Mouse (Mus musculus): ENCODE data around the gene Masp2. TPM values are rescaled to one million over a fixed set of nuclear protein-coding genes. Genes with fewer than 3 reads are reported as not detected.

Gene Masp2
- 1.7 TPM for total RNA-seq (2023)

GRCm38 (mm10) chr4:148602357-148603120 lies at the start of gene Masp2:
Gene Masp2 (plus strand): TSS chr4:148602554.

GRCm38 (mm10) chr4:148558297-148559000 lies 43.9 kb upstream of the Masp2 start, which contains the start of gene Exosc10:
Gene Exosc10 (plus strand): TSS chr4:148558429.

GRCm38 (mm10) chr4:148591171-148591630 lies 11.2 kb upstream of the Masp2 start, which contains the start of gene Srm:
Gene Srm (plus strand): TSS chr4:148591503.

GRCm38 (mm10) chr4:148626623-148627185 lies 24.4 kb downstream of the Masp2 start, which contains the start of gene Tardbp:
Gene Tardbp (minus strand): TSS chr4:148627019.

GRCm38 (mm10) chr4:148643291-148644156 lies 41.2 kb downstream of the Masp2 start, which contains the start of gene Gm572:
Gene Gm572 (plus strand): TSS chr4:148643317.

Other genes with a start within 250 kb of the Masp2 start
- 7.8 TPM for gene Ubiad1, start 157.8 kb upstream of the Masp2 start, total RNA-seq (2023)
- 41.3 TPM for gene Mtor, start 153.9 kb upstream of the Masp2 start, total RNA-seq (2023)
- not detected for gene Angptl7, start 102.1 kb upstream of the Masp2 start, total RNA-seq (2023)
- gene Exosc10, start 44.1 kb upstream of the Masp2 start, total RNA-seq (2023), result 103 TPM
- 38.1 TPM for gene Srm, start 11.1 kb upstream of the Masp2 start, total RNA-seq (2023)
- 312 TPM for gene Tardbp, start 24.5 kb downstream of the Masp2 start, total RNA-seq (2023)
- gene Gm572, start 40.8 kb downstream of the Masp2 start, total RNA-seq (2023), result not detected
- 9.8 TPM for gene Casz1, start 201.9 kb downstream of the Masp2 start, total RNA-seq (2023)

Data from CD8-positive naive resting alpha-beta T cell, adult 57 days (primary cell).